Comparison of ENCODE assay signal across 22 mouse cellular contexts in the genomic region with DNA sequence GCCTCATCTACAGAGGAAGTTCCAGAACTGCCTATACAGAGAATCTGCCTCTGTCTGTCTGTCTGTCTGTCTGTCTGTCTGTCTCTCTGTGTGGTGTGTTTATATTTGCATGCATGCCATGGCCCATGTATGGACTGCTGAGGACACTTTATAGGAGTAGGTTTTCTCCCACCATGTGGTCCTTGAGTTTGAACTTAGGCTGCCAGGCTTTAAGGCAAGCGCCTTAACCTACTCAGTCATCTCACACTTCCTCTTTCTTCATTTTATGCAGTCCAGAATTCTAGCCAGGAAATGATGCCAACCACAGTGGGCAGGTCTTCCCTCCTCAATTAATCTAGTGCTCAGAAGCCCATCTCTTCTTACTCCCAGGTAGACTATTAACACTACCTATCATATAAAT. TPM values are rescaled to one million over a fixed set of nuclear protein-coding genes. Genes with fewer than 3 reads are reported as not detected.
DNase-seq lines count a peak whose midpoint lies in the region; ATAC-seq lines count a peak whose summit lies in the region.
"Had no signal": no experiment of that assay in that cellular context is flagged by ENCODE, and none has a peak within 500 bp of the region (broad histone marks: within the 10 kb centered on the region; RNA-seq: fewer than 3 reads in every experiment).

No protein-coding gene starts in this region.

- H3K9ac ChIP-seq in liver, embryonic 13.5 days = no peak overlapping the region
- H3K9ac ChIP-seq in liver, embryonic 12.5 days = no peak overlapping the region
- H3K9ac ChIP-seq: embryonic facial prominence, embryonic 15.5 days; heart, embryonic 13.5 days; hindbrain, embryonic 12.5 days had no signal

- DNase-seq in liver, embryonic 13.5 days = no peak
- peak; percentile 54 to 56 for DNase-seq in B cell, adult 2 months
- no peak for DNase-seq in urinary bladder, postnatal 10 days (ENCODE audit: low spot score)
- no peak for DNase-seq in adrenal gland, postnatal 10 days
- DNase-seq: adrenal gland, postnatal 36 days; cerebellum, adult 11 months; cerebellum, postnatal 25 days; gastrocnemius, postnatal 14 days; heart, adult 2 months; lung, adult 18-20 months; lung, postnatal 10 days; thymus, postnatal 14 days had no signal

- H3K4me2 ChIP-seq in liver, embryonic 13.5 days = no peak overlapping the region
- H3K4me2 ChIP-seq in liver, embryonic 12.5 days = no peak overlapping the region
- H3K4me2 ChIP-seq: embryonic facial prominence, embryonic 15.5 days; heart, embryonic 13.5 days; hindbrain, embryonic 12.5 days had no signal

- H3K4me1 ChIP-seq in liver, embryonic 13.5 days (replicated peaks) = peaks cover 25% of the 10 kb centered on the region
- peaks cover 23% of the 10 kb centered on the region for H3K4me1 ChIP-seq in liver, embryonic 12.5 days

- H3K27ac ChIP-seq in liver, embryonic 13.5 days = peak overlapping the region; percentile 13; the same call in 1 of the 2 replicates
- no peak overlapping the region for H3K27ac ChIP-seq in liver, embryonic 12.5 days
- H3K27ac ChIP-seq: embryonic facial prominence, embryonic 15.5 days; heart, adult 2 months; heart, embryonic 13.5 days; hindbrain, embryonic 12.5 days; kidney, postnatal 0 days had no signal

- WGBS in liver, embryonic 13.5 days (ENCODE audit: insufficient replicate concordance) = 33% methylated on average over 1 of the region's 1 CpGs
- 57% methylated on average over 1 of the region's 1 CpGs for WGBS in liver, embryonic 12.5 days (ENCODE audit: insufficient replicate concordance)

- ATAC-seq in liver, embryonic 13.5 days (ENCODE audit: low read depth) = no peak
- no peak for ATAC-seq in liver, embryonic 12.5 days
- peak; percentile 44 for ATAC-seq in common myeloid progenitor, adult 5-6 weeks (replicated peaks; ENCODE audit: low read depth, poor library complexity, severe bottlenecking)
- peak; percentile 56 for ATAC-seq in neutrophil, adult 5-6 weeks (ENCODE audit: extremely low read depth, insufficient number of reproducible peaks, low FRiP score, poor library complexity, severe bottlenecking)
- ATAC-seq: forebrain, embryonic 16.5 days; intestine, postnatal 0 days; midbrain, embryonic 16.5 days had no signal

- H3K27me3 ChIP-seq in liver, embryonic 13.5 days = no peaks in the 10 kb centered on the region
- H3K27me3 ChIP-seq in liver, embryonic 12.5 days (replicated peaks) = no peaks in the 10 kb centered on the region
- H3K27me3 ChIP-seq: embryonic facial prominence, embryonic 15.5 days; heart, embryonic 13.5 days; hindbrain, embryonic 12.5 days had no signal

- H3K9me3 ChIP-seq in liver, embryonic 13.5 days (replicated peaks) = no peaks in the 10 kb centered on the region
- H3K9me3 ChIP-seq in liver, embryonic 12.5 days (replicated peaks) = no peaks in the 10 kb centered on the region
- H3K9me3 ChIP-seq: embryonic facial prominence, embryonic 15.5 days; heart, embryonic 13.5 days; hindbrain, embryonic 12.5 days had no signal

- H3K4me3 ChIP-seq in liver, embryonic 13.5 days (replicated peaks) = no peak overlapping the region
- no peak overlapping the region for H3K4me3 ChIP-seq in liver, embryonic 12.5 days
- H3K4me3 ChIP-seq: embryonic facial prominence, embryonic 15.5 days; heart, adult 2 months; heart, embryonic 13.5 days; hindbrain, embryonic 12.5 days had no signal

- H3K36me3 ChIP-seq in liver, embryonic 13.5 days = no peaks in the 10 kb centered on the region
- no peaks in the 10 kb centered on the region for H3K36me3 ChIP-seq in liver, embryonic 12.5 days
- H3K36me3 ChIP-seq: embryonic facial prominence, embryonic 15.5 days; heart, embryonic 13.5 days; hindbrain, embryonic 12.5 days had no signal

RNA-seq across cellular contexts. Expression of a gene that starts 4.1 kb away (rescaled TPM):
- polyA plus RNA-seq in liver, embryonic 13.5 days (2015; fragmentation: Nextera tagmentation; extraction: Ambion mirVana) = 103 and 123 TPM in 2 replicates
- polyA plus RNA-seq in liver, embryonic 12.5 days (2016; fragmentation: Nextera tagmentation; extraction: Ambion mirVana) = 124 TPM in 2 replicates
- total RNA-seq in common myeloid progenitor, adult 5-6 weeks (2017) = 111 and 117 TPM in 2 replicates
- total RNA-seq in neutrophil, adult 5-6 weeks (2017) = 104 and 118 TPM in 2 replicates
- 100 to 1,000 TPM; 146 to 159 TPM for total RNA-seq in adrenal gland, postnatal 10 days (2021)

Comparison
In these comparisons a context has a peak if more than half of its experiments do, and no peak if none do; other contexts are left out.
1. ATAC-seq: peak in common myeloid progenitor, adult 5-6 weeks (single experiment) and neutrophil, adult 5-6 weeks (single experiment); none in liver, embryonic 13.5 days (single experiment) and liver, embryonic 12.5 days (single experiment).
2. DNase-seq: peak in B cell, adult 2 months (2 of 2); none in liver, embryonic 13.5 days (single experiment), urinary bladder, postnatal 10 days (single experiment) and adrenal gland, postnatal 10 days (single experiment).